Mouse (Mus musculus): ENCODE results near the gene Ano2.

GRCm38 (mm10) chr6:125678492-125678891 is 11.7 kb upstream of the Ano2 start:
- no peak for TF ChIP-seq POLR2A (IDR thresholded peaks at IDR 0.05; ENCODE audit: control insufficient read depth, extremely low read depth, insufficient read depth, low read length, poor library complexity)
- no peak for TF ChIP-seq CTCF (IDR thresholded peaks at IDR 0.05; ENCODE audit: borderline replicate concordance, control insufficient read depth, extremely low read depth, insufficient read depth, low read length, poor library complexity)

Data from thymus, adult 2 months (tissue).